Mouse (Mus musculus) intestine, postnatal 0 days (tissue): ENCODE results near the gene Fbxw7. TPM values are rescaled to one million over a fixed set of nuclear protein-coding genes. Genes with fewer than 3 reads are reported as not detected.
"Not testable (repeated sequence)": the region's sequence is repeated elsewhere in the genome, so short reads cannot be mapped to it uniquely, and the experiment has no call there.

Experiments used
- ATAC-seq: fragments of 200-750 bp; cut with Nextera tagmentation; 2 replicates; pipeline ENCODE4 v1.8.0; 2017; ENCODE audit warnings: mild to moderate bottlenecking, moderate TSS enrichment, moderate library complexity
- H3K27ac ChIP-seq: fragments of 300-500 bp; sonication (generic); 2 replicates; pipeline ENCODE4 v1.5.1; 2014; ENCODE audit warnings: mild to moderate bottlenecking, low read depth, low read length, moderate library complexity
- H3K27me3 ChIP-seq: fragments of 300-500 bp; sonication (generic); replicated peaks from 2 replicates; pipeline ENCODE4 v1.6.1; 2014; ENCODE audit warnings: low read length, mixed read lengths; ENCODE audit not compliant: control insufficient read depth, insufficient read depth
- H3K36me3 ChIP-seq: fragments of 300-500 bp; sonication (generic); 2 replicates; pipeline ENCODE4 v1.6.1; 2014; ENCODE audit warnings: mild to moderate bottlenecking, moderate library complexity; ENCODE audit not compliant: control insufficient read depth, insufficient read depth
- H3K4me1 ChIP-seq: fragments of 300-500 bp; sonication (generic); replicated peaks from 2 replicates; pipeline ENCODE4 v1.6.1; 2014; ENCODE audit warnings: antibody characterized with exemption, low read length, mixed read lengths; ENCODE audit not compliant: control insufficient read depth, insufficient read depth
- H3K4me2 ChIP-seq: fragments of 300-500 bp; sonication (generic); replicated peaks from 2 replicates; pipeline ENCODE4 v1.6.1; 2014; ENCODE audit warnings: low read depth, mild to moderate bottlenecking, moderate library complexity
- H3K4me3 ChIP-seq: fragments of 300-500 bp; sonication (generic); 2 replicates; pipeline ENCODE4 v1.5.1; 2014; ENCODE audit warnings: low read depth, low read length
- H3K9ac ChIP-seq: fragments of 300-500 bp; sonication (generic); 2 replicates; pipeline ENCODE4 v1.6.1; 2014; ENCODE audit warnings: mild to moderate bottlenecking, low read depth, low read length
- H3K9me3 ChIP-seq: fragments of 300-500 bp; sonication (generic); 2 replicates; pipeline ENCODE4 v1.6.1; 2016; ENCODE audit warnings: mixed run types; ENCODE audit not compliant: control insufficient read depth
- CTCF ChIP-seq: sonication (generic); IDR thresholded peaks from 2 replicates; pipeline ENCODE4 v1.5.1; 2016; ENCODE audit warnings: low read depth, mild to moderate bottlenecking, control low read depth, antibody characterized with exemption, moderate library complexity
- WGBS: fragments of 180-500 bp; shearing (Covaris S2); extraction: QIAGEN DNeasy Blood & Tissue Kit; methylation state at CpG from one replicate; pipeline ENCODE4 v1.1.7; 2014; 5-methylcytosine and 5-hydroxymethylcytosine counted together
- polyA plus RNA-seq: library from polyadenylated mRNA; unstranded; fragments of >200 nt; fragmentation: Nextera tagmentation; extraction: Ambion mirVana; gene quantifications from 2 replicates; pipeline ENCODE4 v1.2.1, GENCODE M21; 2015

The Fbxw7 gene
- polyA plus RNA-seq, 1 experiment from 2014 or later: 5.7 TPM

GRCm38 (mm10) chr3:84851801-84852200, 36.7 kb downstream of the Fbxw7 start:
- Histone ChIP-seq H3K27ac (no peak overlapping the region), H3K36me3 (no peaks in the 10 kb centered on the region), H3K9ac (no peak overlapping the region), H3K4me2 (no peak overlapping the region), H3K4me3 (no peak overlapping the region), H3K9me3 (no peaks in the 10 kb centered on the region), H3K4me1 (no peaks in the 10 kb centered on the region), H3K27me3 (no peaks in the 10 kb centered on the region)
- TF ChIP-seq CTCF: no peak
- WGBS: 60% methylated on average over 1 of the region's 1 CpGs
- no peak for ATAC-seq

GRCm38 (mm10) chr3:84852877-84853276, 37.8 kb downstream of the Fbxw7 start:
- Histone ChIP-seq H3K27me3 (no peaks in the 10 kb centered on the region), H3K4me3 (no peak overlapping the region), H3K9ac (no peak overlapping the region), H3K9me3 (no peaks in the 10 kb centered on the region), H3K27ac (peak overlapping the region; percentile 2; the same call in 1 of the 2 replicates), H3K4me2 (peak overlapping the region; percentile 2; the same call in 1 of the 2 replicates), H3K36me3 (no peaks in the 10 kb centered on the region), H3K4me1 (no peaks in the 10 kb centered on the region)
- ATAC-seq: peak; percentile 76
- TF ChIP-seq CTCF: no peak
- 47% methylated on average over 7 of the region's 7 CpGs for WGBS

- no peak for TF ChIP-seq CTCF
- no peak overlapping the region for H3K9ac ChIP-seq
- WGBS: 84% methylated on average over 1 of the region's 1 CpGs
- H3K27ac ChIP-seq: no peak overlapping the region
- no peak overlapping the region for H3K4me3 ChIP-seq
- no peaks in the 10 kb centered on the region for H3K4me1 ChIP-seq
- H3K4me2 ChIP-seq: no peak overlapping the region
- no peaks in the 10 kb centered on the region for H3K27me3 ChIP-seq
- no peaks in the 10 kb centered on the region for H3K36me3 ChIP-seq
- no peaks in the 10 kb centered on the region for H3K9me3 ChIP-seq
- ATAC-seq: no peak
These were observed 39.4 kb downstream of the Fbxw7 start for GRCm38 (mm10) chr3:84854440-84854839.

- no peaks in the 10 kb centered on the region for H3K9me3 ChIP-seq
- H3K4me1 ChIP-seq: no peaks in the 10 kb centered on the region
- no peak overlapping the region for H3K4me2 ChIP-seq
- H3K9ac ChIP-seq: no peak overlapping the region
- H3K4me3 ChIP-seq: no peak overlapping the region
- no peak for TF ChIP-seq CTCF
- no peaks in the 10 kb centered on the region for H3K27me3 ChIP-seq
- 58% methylated on average over 1 of the region's 1 CpGs for WGBS
- H3K27ac ChIP-seq: no peak overlapping the region
- H3K36me3 ChIP-seq: no peaks in the 10 kb centered on the region
- ATAC-seq: no peak
These were observed 45.6 kb downstream of the Fbxw7 start for GRCm38 (mm10) chr3:84860669-84861068.

- not testable (repeated sequence) for H3K4me3 ChIP-seq, H3K4me1 ChIP-seq, ATAC-seq, H3K27ac ChIP-seq, H3K36me3 ChIP-seq, H3K27me3 ChIP-seq, H3K9ac ChIP-seq, H3K9me3 ChIP-seq, H3K4me2 ChIP-seq
- 87% methylated on average over 3 of the region's 3 CpGs for WGBS
These were observed 46.7 kb downstream of the Fbxw7 start for GRCm38 (mm10) chr3:84861817-84862216.

- no peak overlapping the region for H3K4me3 ChIP-seq
- no peaks in the 10 kb centered on the region for H3K27me3 ChIP-seq
- no peak overlapping the region for H3K9ac ChIP-seq
- H3K27ac ChIP-seq: no peak overlapping the region
- no peak for TF ChIP-seq CTCF
- H3K4me2 ChIP-seq: no peak overlapping the region
- H3K9me3 ChIP-seq: no peaks in the 10 kb centered on the region
- no peak for ATAC-seq
- H3K4me1 ChIP-seq: no peaks in the 10 kb centered on the region; the same call in 1 of the 2 replicates
- 58% methylated on average over 3 of the region's 3 CpGs for WGBS
- H3K36me3 ChIP-seq: no peaks in the 10 kb centered on the region
These were observed 50.6 kb downstream of the Fbxw7 start for GRCm38 (mm10) chr3:84865684-84866083.

- H3K9me3 ChIP-seq: no peaks in the 10 kb centered on the region
- H3K27me3 ChIP-seq: no peaks in the 10 kb centered on the region
- no peak overlapping the region for H3K9ac ChIP-seq
- 43% methylated on average over 4 of the region's 4 CpGs for WGBS
- TF ChIP-seq CTCF: no peak
- H3K27ac ChIP-seq: no peak overlapping the region
- no peak overlapping the region for H3K4me2 ChIP-seq
- no peaks in the 10 kb centered on the region for H3K36me3 ChIP-seq
- no peak overlapping the region for H3K4me3 ChIP-seq
- ATAC-seq: no peak
- H3K4me1 ChIP-seq: no peaks in the 10 kb centered on the region; the same call in 1 of the 2 replicates
These were observed 51.8 kb downstream of the Fbxw7 start for GRCm38 (mm10) chr3:84866866-84867265.
